Mouse (Mus musculus) C2C12 (cell line): ENCODE results near the gene Ror1.

Experiments used
- CEBPB ChIP-seq: IDR thresholded peaks from one replicate; pipeline ENCODE4 v1.6.1; 2011; ENCODE audit warnings: low read depth, mild to moderate bottlenecking, control low read depth, moderate library complexity
- CTCF ChIP-seq: IDR thresholded peaks from one replicate; pipeline ENCODE4 v1.5.1; 2011; ENCODE audit not compliant: control insufficient read depth, insufficient read depth, insufficient read length
- FOSL1 ChIP-seq: IDR thresholded peaks from one replicate; pipeline ENCODE4 v1.8.0; 2011; ENCODE audit warnings: mild to moderate bottlenecking, low read length; ENCODE audit not compliant: poor library complexity, insufficient read depth, severe bottlenecking
- MAX ChIP-seq: IDR thresholded peaks from one replicate; pipeline ENCODE4 v1.6.1; 2011; ENCODE audit warnings: mild to moderate bottlenecking, control low read depth
- MYOG ChIP-seq: IDR thresholded peaks from one replicate; pipeline ENCODE4 v1.6.1; 2011; ENCODE audit not compliant: control insufficient read depth, insufficient read length; ENCODE audit errors: extremely low read depth

- TF ChIP-seq CTCF (no peak), MAX (no peak), FOSL1 (no peak), CEBPB (no peak), MYOG (no peak)
Measured at GRCm38 (mm10) chr4:100223965-100224364, 128.4 kb downstream of the Ror1 start.
